Mouse (Mus musculus): ENCODE measurements around the gene Vpreb1.

DNA sequence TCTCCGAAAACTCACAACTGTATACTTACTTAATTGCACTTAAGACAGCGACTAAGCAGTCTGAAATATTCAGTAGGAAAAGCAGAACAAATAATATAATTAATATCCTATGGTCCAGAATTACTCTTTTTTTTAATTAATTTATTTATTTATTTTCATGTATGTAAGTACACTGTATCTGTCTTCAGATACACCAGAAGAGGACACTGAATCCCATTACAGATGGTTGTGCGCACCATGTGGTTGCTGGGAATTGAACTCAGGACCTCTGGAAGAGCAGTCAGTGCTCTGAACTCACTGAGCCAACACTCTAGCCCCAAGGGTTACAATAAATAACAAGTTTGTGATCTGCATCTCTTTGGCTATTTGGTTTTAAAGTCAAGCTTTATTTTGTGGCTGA lies 41.0 kb downstream of the Vpreb1 start:
- TF ChIP-seq CTCF (IDR thresholded peaks at IDR 0.05; ENCODE audit: extremely low read depth, insufficient read length, insufficient replicate concordance, low read depth, low read length) (no peak), POLR2A (IDR thresholded peaks at IDR 0.05; ENCODE audit: low read depth, low read length) (no peak)
